Mouse (Mus musculus): ENCODE results near the gene Angptl7.

- TF ChIP-seq CTCF (IDR thresholded peaks at IDR 0.05; ENCODE audit: low read depth, low read length), result no peak
- no peak for TF ChIP-seq POLR2A (IDR thresholded peaks at IDR 0.05; ENCODE audit: insufficient read depth, low read length)
These were observed 12.8 kb upstream of the Angptl7 start for GRCm38 (mm10) chr4:148513021-148513559.

Data from ES-Bruce4 (cell line).